8 mouse cellular contexts compared by ENCODE assay signal in the genomic region with DNA sequence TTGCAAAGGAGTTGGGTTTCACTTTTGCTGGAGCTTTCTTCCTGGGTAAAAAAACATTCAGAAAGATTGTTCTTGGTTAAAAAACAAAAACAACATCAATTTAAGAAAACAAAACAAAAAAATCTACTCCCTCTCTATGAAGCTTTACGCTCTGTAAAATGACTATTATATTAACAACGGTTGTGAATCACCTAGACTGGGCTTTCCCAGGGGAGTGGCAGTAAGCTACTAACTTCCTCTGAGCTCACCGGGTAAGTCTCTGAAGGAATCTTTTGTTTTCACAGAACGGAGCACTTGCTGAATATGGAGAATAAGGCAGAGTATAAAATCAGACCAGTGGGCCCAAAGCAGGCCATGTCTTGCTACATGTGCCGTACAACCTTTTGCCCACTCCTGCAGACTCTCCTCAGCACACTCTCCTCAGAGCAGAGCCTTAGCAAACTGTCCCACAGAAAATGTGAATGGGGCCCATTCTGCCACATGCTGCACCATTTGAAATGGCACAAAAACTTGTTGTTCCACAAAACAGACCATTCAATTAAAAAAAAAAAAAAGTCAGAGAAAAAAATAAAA.
DNase-seq lines count a peak whose midpoint lies in the region; ATAC-seq and TF ChIP-seq lines count a peak whose summit lies in the region.
"Had no signal": no experiment of that assay in that cellular context is flagged by ENCODE, and none has a peak within 500 bp of the region (broad histone marks: within the 10 kb centered on the region; RNA-seq: fewer than 3 reads in every experiment).

No protein-coding gene starts in this region.

- H3K4me3 ChIP-seq in lung, postnatal 0 days (ENCODE audit: low read depth, low read length), result no peak overlapping the region
- no peak overlapping the region for H3K4me3 ChIP-seq in lung, adult 2 months (replicated peaks; ENCODE audit: extremely low read depth, low read depth, low read length)
- H3K4me3 ChIP-seq in embryonic facial prominence, embryonic 14.5 days (ENCODE audit: low read depth, low read length), result no peak overlapping the region
- H3K4me3 ChIP-seq in limb, embryonic 10.5 days, result no peak overlapping the region
- H3K4me3 ChIP-seq in olfactory bulb, adult 2 months (ENCODE audit: insufficient read depth, low read depth, low read length), result no peak overlapping the region

- 38% methylated on average over 5 of the region's 5 CpGs for WGBS in lung, postnatal 0 days
- 44% methylated on average over 5 of the region's 5 CpGs for WGBS in lung, adult 2 months
- WGBS in embryonic facial prominence, embryonic 14.5 days, result 29% methylated on average over 5 of the region's 5 CpGs
- 62% methylated on average over 5 of the region's 5 CpGs for WGBS in limb, embryonic 10.5 days
- 43% methylated on average over 5 of the region's 5 CpGs for WGBS in olfactory bulb, adult 2 months

- H3K27me3 ChIP-seq in lung, postnatal 0 days (replicated peaks; ENCODE audit: insufficient read depth, low read length), result no peaks in the 10 kb centered on the region
- H3K27me3 ChIP-seq in embryonic facial prominence, embryonic 14.5 days (replicated peaks; ENCODE audit: control insufficient read depth, insufficient read depth, low read length), result no peaks in the 10 kb centered on the region
- no peaks in the 10 kb centered on the region for H3K27me3 ChIP-seq in limb, embryonic 10.5 days (ENCODE audit: low read depth, poor library complexity, severe bottlenecking)

- no peak overlapping the region for H3K27ac ChIP-seq in lung, postnatal 0 days (ENCODE audit: low read length)
- H3K27ac ChIP-seq in embryonic facial prominence, embryonic 14.5 days (replicated peaks; ENCODE audit: low read depth, low read length), result 0 out of 2 replicates have a peak overlapping the region, but pooled peaks have one; percentile 50
- peak overlapping the region; percentile 66; the same call in 1 of the 2 replicates for H3K27ac ChIP-seq in limb, embryonic 10.5 days
- H3K27ac ChIP-seq in olfactory bulb, adult 2 months (ENCODE audit: insufficient read depth, low read depth, low read length), result peak overlapping the region; percentile 24

- no peaks in the 10 kb centered on the region for H3K4me1 ChIP-seq in lung, postnatal 0 days (ENCODE audit: insufficient read depth, low read depth, low read length)
- H3K4me1 ChIP-seq in lung, adult 2 months (ENCODE audit: control insufficient read depth, insufficient read depth, low read length), result no peaks in the 10 kb centered on the region
- peaks cover 7% of the 10 kb centered on the region for H3K4me1 ChIP-seq in embryonic facial prominence, embryonic 14.5 days (ENCODE audit: control insufficient read depth, insufficient read depth, low read length)
- peaks cover 8% of the 10 kb centered on the region for H3K4me1 ChIP-seq in limb, embryonic 10.5 days
- H3K4me1 ChIP-seq in olfactory bulb, adult 2 months (ENCODE audit: control insufficient read depth, insufficient read depth, low read length), result no peaks in the 10 kb centered on the region

- peak; percentile 21 for DNase-seq in lung, postnatal 0 days (ENCODE audit: low spot score)
- DNase-seq in lung, adult 2 months, result no peak
- peak; percentile 53 for DNase-seq in embryonic facial prominence, embryonic 14.5 days (ENCODE audit: low spot score)
- no peak for DNase-seq in limb, embryonic 10.5 days (ENCODE audit: low spot score)
- DNase-seq in frontal cortex, adult 2 months (ENCODE audit: extremely low spot score in 1 of 2, low spot score in 1 of 2), result no peak
- DNase-seq in frontal cortex, postnatal 14 days (ENCODE audit: low spot score in 2 of 2), result no peak
- DNase-seq: heart, postnatal 14 days had no signal

- no peak for TF ChIP-seq POLR2A in lung, adult 2 months (IDR thresholded peaks at IDR 0.05; ENCODE audit: borderline replicate concordance, extremely low read depth, low read depth, low read length)
- no peak for TF ChIP-seq POLR2A in olfactory bulb, adult 2 months (IDR thresholded peaks at IDR 0.05; ENCODE audit: insufficient read depth, low read depth, low read length)

- no peak for TF ChIP-seq EP300 in lung, postnatal 0 days (IDR thresholded peaks at IDR 0.05)

- no peak for ATAC-seq in lung, postnatal 0 days
- ATAC-seq in embryonic facial prominence, embryonic 14.5 days (ENCODE audit: low read depth), result peak; percentile 22; the same call in 1 of the 2 replicates

- H3K4me2 ChIP-seq in lung, postnatal 0 days (replicated peaks; ENCODE audit: low read depth, low read length), result no peak overlapping the region
- H3K4me2 ChIP-seq in embryonic facial prominence, embryonic 14.5 days (ENCODE audit: low read depth, low read length), result no peak overlapping the region

- no peak overlapping the region for H3K9ac ChIP-seq in lung, postnatal 0 days (replicated peaks; ENCODE audit: low read depth)
- H3K9ac ChIP-seq in embryonic facial prominence, embryonic 14.5 days (ENCODE audit: low read depth, low read length), result no peak overlapping the region

- no peaks in the 10 kb centered on the region for H3K9me3 ChIP-seq in lung, postnatal 0 days (ENCODE audit: low read length)
- H3K9me3 ChIP-seq in embryonic facial prominence, embryonic 14.5 days (ENCODE audit: control insufficient read depth, low read length), result no peaks in the 10 kb centered on the region
- H3K9me3 ChIP-seq in limb, embryonic 10.5 days (replicated peaks), result no peaks in the 10 kb centered on the region

- H3K36me3 ChIP-seq in lung, postnatal 0 days (ENCODE audit: insufficient read depth, low read length), result no peaks in the 10 kb centered on the region
- no peaks in the 10 kb centered on the region for H3K36me3 ChIP-seq in embryonic facial prominence, embryonic 14.5 days (ENCODE audit: control insufficient read depth, insufficient read depth, low read length)
- no peaks in the 10 kb centered on the region for H3K36me3 ChIP-seq in limb, embryonic 10.5 days

- no peak for TF ChIP-seq CTCF in lung, postnatal 0 days (IDR thresholded peaks at IDR 0.05)
- no peak for TF ChIP-seq CTCF in lung, adult 2 months (IDR thresholded peaks at IDR 0.05; ENCODE audit: insufficient read depth, low read length)
- no peak for TF ChIP-seq CTCF in olfactory bulb, adult 2 months (IDR thresholded peaks at IDR 0.05; ENCODE audit: insufficient read depth, low read depth, low read length)

Comparison
In these comparisons a context has a peak if more than half of its experiments do, and no peak if none do; other contexts are left out.
1. DNase-seq: peak in lung, postnatal 0 days (single experiment) and embryonic facial prominence, embryonic 14.5 days (single experiment); none in lung, adult 2 months (single experiment), limb, embryonic 10.5 days (single experiment), frontal cortex, adult 2 months (0 of 2) and frontal cortex, postnatal 14 days (0 of 2).